Comparison of ENCODE assay signal across 32 mouse cellular contexts in the genomic region with DNA sequence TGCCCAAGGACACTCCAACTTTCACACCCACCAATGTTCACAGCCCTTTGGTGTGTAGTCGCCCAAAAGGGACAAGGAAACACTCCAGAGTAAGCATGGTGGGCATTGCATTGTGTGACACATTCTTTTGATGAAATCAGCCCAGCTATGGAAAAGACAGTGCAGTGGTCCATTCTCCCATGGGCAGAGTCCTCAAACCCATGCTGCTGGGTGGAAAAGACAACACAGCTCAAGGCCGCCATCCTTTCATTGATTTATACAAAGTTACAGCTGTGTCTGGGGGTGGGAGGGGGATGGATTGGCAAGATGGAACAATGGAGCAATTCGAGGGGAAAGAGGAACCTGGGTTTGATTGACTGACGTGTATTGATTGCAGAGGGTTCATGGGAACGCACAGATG. TPM values are rescaled to one million over a fixed set of nuclear protein-coding genes. Genes with fewer than 3 reads are reported as not detected.
DNase-seq lines count a peak whose midpoint lies in the region; ATAC-seq lines count a peak whose summit lies in the region.
"Had no signal": no experiment of that assay in that cellular context is flagged by ENCODE, and none has a peak within 500 bp of the region (broad histone marks: within the 10 kb centered on the region; RNA-seq: fewer than 3 reads in every experiment).

No protein-coding gene starts in this region.

- H3K9me3 ChIP-seq in midbrain, embryonic 10.5 days (replicated peaks), result no peaks in the 10 kb centered on the region
- H3K9me3 ChIP-seq in midbrain, embryonic 13.5 days, result no peaks in the 10 kb centered on the region
- no peaks in the 10 kb centered on the region for H3K9me3 ChIP-seq in limb, embryonic 10.5 days (replicated peaks)
- H3K9me3 ChIP-seq: embryonic facial prominence, embryonic 13.5 days; forebrain, embryonic 13.5 days; heart, embryonic 13.5 days; hindbrain, embryonic 12.5 days; limb, embryonic 15.5 days; liver, embryonic 15.5 days had no signal

- DNase-seq in heart, adult 11 months, result peak; percentile 74
- DNase-seq in heart, postnatal 36 days, result no peak
- DNase-seq in midbrain, embryonic 10.5 days (ENCODE audit: low spot score), result no peak
- peak; percentile 17 for DNase-seq in limb, embryonic 10.5 days (ENCODE audit: low spot score)
- DNase-seq: adrenal gland, postnatal 25 days; B cell, adult 2 months; cerebellum, adult 18-20 months; cerebellum, postnatal 10 days; gastrocnemius, postnatal 14 days; heart, adult 18-20 months; heart, postnatal 10 days; kidney, adult 9 months; kidney, postnatal 10 days; layer of hippocampus, postnatal 36 days; left cerebral cortex, postnatal 4 days; lung, embryonic 14.5 days; lung, postnatal 14 days; midbrain, embryonic 14.5 days; right cerebral cortex, postnatal 4 days had no signal

- peaks cover 21% of the 10 kb centered on the region for H3K4me1 ChIP-seq in midbrain, embryonic 10.5 days
- H3K4me1 ChIP-seq in midbrain, embryonic 13.5 days (replicated peaks), result peaks cover 5% of the 10 kb centered on the region; the same call in 1 of the 2 replicates
- H3K4me1 ChIP-seq in limb, embryonic 10.5 days, result peaks cover 2% of the 10 kb centered on the region; the same call in 1 of the 2 replicates
- H3K4me1 ChIP-seq: embryonic facial prominence, embryonic 13.5 days had no signal

- no peak overlapping the region for H3K4me3 ChIP-seq in midbrain, embryonic 10.5 days
- H3K4me3 ChIP-seq in midbrain, embryonic 13.5 days (replicated peaks), result no peak overlapping the region
- no peak overlapping the region for H3K4me3 ChIP-seq in limb, embryonic 10.5 days
- H3K4me3 ChIP-seq: embryonic facial prominence, embryonic 13.5 days; forebrain, embryonic 13.5 days; heart, embryonic 13.5 days; hindbrain, embryonic 12.5 days; limb, embryonic 15.5 days; liver, embryonic 15.5 days had no signal

- H3K9ac ChIP-seq in midbrain, embryonic 13.5 days (replicated peaks), result no peak overlapping the region
- H3K9ac ChIP-seq: embryonic facial prominence, embryonic 13.5 days; forebrain, embryonic 13.5 days; heart, embryonic 13.5 days; hindbrain, embryonic 12.5 days; limb, embryonic 15.5 days; liver, embryonic 15.5 days; lung, embryonic 14.5 days had no signal

- H3K27me3 ChIP-seq in midbrain, embryonic 10.5 days (ENCODE audit: low read depth, poor library complexity, severe bottlenecking), result no peaks in the 10 kb centered on the region; the same call in 1 of the 2 replicates
- H3K27me3 ChIP-seq in midbrain, embryonic 13.5 days, result no peaks in the 10 kb centered on the region
- 0 out of 2 replicates have a peak, but pooled peaks cover 4% of the 10 kb centered on the region for H3K27me3 ChIP-seq in limb, embryonic 10.5 days (ENCODE audit: low read depth, poor library complexity, severe bottlenecking)
- H3K27me3 ChIP-seq: embryonic facial prominence, embryonic 13.5 days; hindbrain, embryonic 12.5 days; limb, embryonic 15.5 days had no signal

- no peak for ATAC-seq in midbrain, embryonic 13.5 days
- ATAC-seq in granulocyte monocyte progenitor cell, adult 5-6 weeks (replicated peaks; ENCODE audit: poor library complexity, severe bottlenecking), result 0 out of 2 replicates have a peak, but pooled peaks have one; percentile 19
- ATAC-seq: forebrain, embryonic 13.5 days; intestine, postnatal 0 days had no signal

- H3K4me2 ChIP-seq in midbrain, embryonic 13.5 days (replicated peaks), result no peak overlapping the region
- H3K4me2 ChIP-seq: embryonic facial prominence, embryonic 13.5 days; forebrain, embryonic 13.5 days; heart, embryonic 13.5 days; hindbrain, embryonic 12.5 days; limb, embryonic 15.5 days; liver, embryonic 15.5 days; lung, embryonic 14.5 days had no signal

- H3K36me3 ChIP-seq in midbrain, embryonic 10.5 days, result no peaks in the 10 kb centered on the region
- no peaks in the 10 kb centered on the region for H3K36me3 ChIP-seq in midbrain, embryonic 13.5 days
- H3K36me3 ChIP-seq in limb, embryonic 10.5 days, result no peaks in the 10 kb centered on the region
- H3K36me3 ChIP-seq: embryonic facial prominence, embryonic 13.5 days; heart, embryonic 13.5 days; hindbrain, embryonic 12.5 days; limb, embryonic 15.5 days; liver, embryonic 15.5 days had no signal

- 72% methylated on average over 5 of the region's 5 CpGs for WGBS in midbrain, embryonic 10.5 days
- WGBS in midbrain, embryonic 13.5 days, result 46% methylated on average over 5 of the region's 5 CpGs
- WGBS in limb, embryonic 10.5 days, result 85% methylated on average over 5 of the region's 5 CpGs

- intact Hi-C loops in heart, postnatal 36 days (cut with DNase I), result no loop called here

- H3K27ac ChIP-seq in midbrain, embryonic 10.5 days (replicated peaks), result peak overlapping the region; percentile 46; the same call in 1 of the 2 replicates
- no peak overlapping the region for H3K27ac ChIP-seq in midbrain, embryonic 13.5 days
- no peak overlapping the region for H3K27ac ChIP-seq in limb, embryonic 10.5 days
- H3K27ac ChIP-seq: embryonic facial prominence, embryonic 13.5 days; forebrain, embryonic 13.5 days; heart, embryonic 13.5 days; hindbrain, embryonic 12.5 days; limb, embryonic 15.5 days; liver, embryonic 15.5 days had no signal

RNA-seq across cellular contexts. Expression of gene Sult6b2, which starts 8.7 kb away (rescaled TPM):
- under 1 TPM in 1 of 2 experiments, not detected in 1; 0.28 TPM for total RNA-seq in heart, postnatal 36 days (2021)
- polyA plus RNA-seq in midbrain, embryonic 10.5 days (2016; fragmentation: Nextera tagmentation; extraction: Ambion mirVana), result not detected in 2 replicates
- polyA plus RNA-seq in midbrain, embryonic 13.5 days (2015; fragmentation: Nextera tagmentation; extraction: Ambion mirVana), result 0.18 and 0.26 TPM in 2 replicates
- not detected in 2 replicates for total RNA-seq in granulocyte monocyte progenitor cell, adult 5-6 weeks (2014; fragmentation: Nextera tagmentation)
- not detected in 2 replicates for total RNA-seq in granulocyte monocyte progenitor cell, adult 5-6 weeks (2017)
- not detected in 2 replicates for polyA plus RNA-seq in limb, embryonic 10.5 days (2016; fragmentation: Nextera tagmentation; extraction: Ambion mirVana)
- total RNA-seq: adrenal gland, adult 18-20 months; adrenal gland, postnatal 25 days; gastrocnemius, postnatal 14 days; heart, adult 18-20 months; heart, postnatal 10 days; layer of hippocampus, postnatal 36 days; neutrophil, adult 5-6 weeks had no signal
- polyA plus RNA-seq: embryonic facial prominence, embryonic 13.5 days; forebrain, embryonic 13.5 days; hindbrain, embryonic 12.5 days; large intestine, adult 2 months; lung, embryonic 14.5 days; midbrain, embryonic 14.5 days; spleen, adult 2 months had no signal

RNA-seq across cellular contexts. Expression of gene Cmas, which starts 56.5 kb away (rescaled TPM):
- total RNA-seq in heart, postnatal 36 days (2021), result 10 to 100 TPM; 31.9 to 36.0 TPM
- polyA plus RNA-seq in midbrain, embryonic 10.5 days (2016; fragmentation: Nextera tagmentation; extraction: Ambion mirVana), result 81.0 and 86.6 TPM in 2 replicates
- polyA plus RNA-seq in midbrain, embryonic 13.5 days (2015; fragmentation: Nextera tagmentation; extraction: Ambion mirVana), result 183 and 184 TPM in 2 replicates
- 61.7 and 65.1 TPM in 2 replicates for total RNA-seq in granulocyte monocyte progenitor cell, adult 5-6 weeks (2014; fragmentation: Nextera tagmentation)
- 68.3 and 87.5 TPM in 2 replicates for total RNA-seq in granulocyte monocyte progenitor cell, adult 5-6 weeks (2017)
- polyA plus RNA-seq in limb, embryonic 10.5 days (2016; fragmentation: Nextera tagmentation; extraction: Ambion mirVana), result 65.1 and 70.4 TPM in 2 replicates

Comparison
In these comparisons a context has a peak if more than half of its experiments do, and no peak if none do; other contexts are left out.
1. DNase-seq: peak in heart, adult 11 months (single experiment) and limb, embryonic 10.5 days (single experiment); none in heart, postnatal 36 days (0 of 2) and midbrain, embryonic 10.5 days (single experiment).